Mouse (Mus musculus) gastrocnemius, adult 2 months (tissue): ENCODE measurements at regions not wholly inside any gene's neighbourhood (a gene's known extent, or its start where the extent isn't known, plus 50 kb on each side); places are given as distances from the start of the nearest gene placed in this dataset.
"Not testable (repeated sequence)": the region's sequence is repeated elsewhere in the genome, so short reads cannot be mapped to it uniquely, and the experiment has no call there.

Source experiments
- DNase-seq: peaks from one replicate; pipeline ENCODE4 v3.0.0; 2022
- H3K27ac ChIP-seq: fragments of 200-600 bp; 2 replicates; pipeline ENCODE4 v1.8.1; 2022; ENCODE audit warnings: mild to moderate bottlenecking
- H3K4me3 ChIP-seq: fragments of 200-600 bp; 2 replicates; pipeline ENCODE4 v1.8.1; 2022; ENCODE audit warnings: mild to moderate bottlenecking, moderate library complexity
- CTCF ChIP-seq: fragments of 200-600 bp; IDR thresholded peaks from 2 replicates; pipeline ENCODE4 v1.8.1; 2022; ENCODE audit warnings: antibody characterized with exemption, mild to moderate bottlenecking, moderate library complexity
- intact Hi-C: fragments of 180-260 bp; cut with DNase I; formaldehyde crosslinking; loops from one replicate; pipeline ENCODE4 v1.15.1; 2025

DNA sequence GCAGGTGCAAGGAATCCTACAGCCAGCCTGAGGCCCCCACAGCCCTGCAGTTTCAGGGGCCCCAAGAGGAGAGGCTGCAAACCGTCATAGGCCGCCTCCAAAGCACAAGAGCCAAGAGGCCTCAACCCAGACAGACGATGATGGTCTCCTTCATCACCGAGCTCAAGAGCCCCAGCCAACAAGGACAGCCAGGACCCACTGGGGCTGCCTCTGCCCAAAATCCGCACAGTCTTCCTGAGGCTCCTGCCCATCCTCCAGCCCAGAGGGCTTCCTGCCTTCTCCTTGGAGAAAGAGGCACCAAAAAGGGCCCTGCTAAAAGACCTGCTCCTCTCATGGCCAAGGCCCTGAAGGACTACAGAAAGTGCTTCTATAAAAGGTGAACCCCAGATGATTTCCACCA lies 112.3 kb downstream of the Nus1 start:
- intact Hi-C loops, H3K4me3 ChIP-seq, H3K27ac ChIP-seq, DNase-seq: not testable (repeated sequence)

DNA sequence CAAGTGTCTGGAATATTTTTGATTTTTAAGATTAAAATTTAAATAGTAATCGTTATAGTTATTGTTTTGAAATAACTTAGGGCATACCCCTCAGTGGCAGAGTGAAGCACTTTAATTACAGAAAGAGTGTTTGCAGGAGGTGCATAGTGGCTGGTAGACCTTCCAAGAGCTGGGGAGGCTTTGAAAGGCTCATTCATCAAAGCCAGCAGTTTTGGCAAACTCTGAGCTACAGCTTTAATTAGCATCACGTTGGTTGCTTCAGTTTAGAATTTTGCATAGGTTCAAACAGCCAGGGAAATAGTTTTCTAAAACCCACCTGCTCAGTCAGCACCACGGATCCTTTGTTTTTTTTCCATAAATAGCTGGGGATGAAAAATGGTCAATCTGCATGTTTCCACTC lies 113.5 kb downstream of the Nus1 start:
- Histone ChIP-seq H3K4me3 (no peak overlapping the region), H3K27ac (no peak overlapping the region)
- no peak for TF ChIP-seq CTCF
- DNase-seq: no peak
- intact Hi-C loops: no loop called here

DNA sequence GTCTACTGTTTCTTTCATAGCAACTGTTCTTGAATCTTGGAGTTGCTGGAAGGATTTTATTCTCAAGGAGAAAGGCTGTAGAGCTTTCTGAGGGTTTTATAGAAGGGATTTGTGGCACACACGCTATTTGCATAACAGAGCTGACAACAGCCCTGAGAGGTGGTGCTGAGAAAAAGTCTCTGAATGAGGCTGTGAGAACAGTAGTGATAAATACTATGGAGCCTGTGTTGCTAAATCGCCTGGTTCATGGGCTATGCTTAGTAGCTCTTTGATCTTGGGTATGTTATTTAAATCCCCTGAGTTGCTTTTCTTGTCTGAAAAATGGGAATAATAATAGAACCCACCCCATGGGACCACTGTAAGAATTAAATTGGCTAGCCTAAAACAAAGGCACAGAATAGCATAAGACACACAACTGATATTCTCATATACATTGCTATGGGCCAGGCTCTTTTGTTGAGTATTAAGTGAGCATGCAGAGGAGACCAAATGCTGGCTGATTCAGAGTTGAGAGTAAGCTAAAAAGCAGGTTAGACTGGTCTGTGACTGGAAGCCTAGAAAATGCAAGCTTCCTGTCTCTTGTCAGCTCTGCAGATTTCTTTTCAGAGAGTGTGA lies 116.0 kb downstream of the Nus1 start:
- intact Hi-C loops: no loop called here
- no peak for TF ChIP-seq CTCF

GRCm38 (mm10) chr10:52533893-52534287 lies 116.5 kb downstream of the Nus1 start:
- DNase-seq: no peak
- TF ChIP-seq CTCF: peak; percentile 67
- Histone ChIP-seq H3K27ac (no peak overlapping the region), H3K4me3 (no peak overlapping the region)
- intact Hi-C loops: no loop called here

More for the DNA sequence above, 116.0 kb downstream of the Nus1 start:
- H3K27ac ChIP-seq: no peak overlapping the region
- H3K4me3 ChIP-seq: no peak overlapping the region
- DNase-seq: no peak

- Histone ChIP-seq H3K27ac (no peak overlapping the region), H3K4me3 (no peak overlapping the region)
- no peak for DNase-seq
- intact Hi-C loops: no loop called here
- TF ChIP-seq CTCF: no peak
These were observed 128.2 kb downstream of the Nus1 start for GRCm38 (mm10) chr10:52545566-52545965.

DNA sequence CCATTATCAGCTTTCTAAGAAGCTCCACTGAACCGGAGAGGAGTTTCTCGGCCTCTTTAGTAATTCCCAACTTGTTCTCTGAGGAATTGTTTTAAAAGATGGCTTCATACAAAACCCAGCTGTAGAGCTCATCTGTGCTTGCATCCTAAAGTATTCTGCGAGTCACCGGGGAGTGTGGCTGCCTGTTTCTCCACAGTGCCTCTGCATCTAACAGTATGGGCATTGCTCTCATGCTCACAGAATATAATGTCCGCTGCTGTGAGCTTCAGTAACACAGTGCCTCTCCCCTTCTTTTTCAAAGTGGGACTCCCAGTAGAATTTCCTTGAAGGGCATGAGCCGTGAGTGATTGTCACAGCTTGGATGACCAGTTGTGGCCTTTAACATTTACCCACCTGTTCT lies 113.0 kb upstream of the Slc35f1 start:
- TF ChIP-seq CTCF: no peak
- Histone ChIP-seq H3K27ac (no peak overlapping the region), H3K4me3 (no peak overlapping the region)
- no peak for DNase-seq
- intact Hi-C loops: no loop called here

GRCm38 (mm10) chr10:52577795-52578194 lies 112.5 kb upstream of the Slc35f1 start:
- intact Hi-C loops: no loop called here
- TF ChIP-seq CTCF: no peak
- H3K4me3 ChIP-seq: no peak overlapping the region
- no peak for DNase-seq
- H3K27ac ChIP-seq: no peak overlapping the region

DNA sequence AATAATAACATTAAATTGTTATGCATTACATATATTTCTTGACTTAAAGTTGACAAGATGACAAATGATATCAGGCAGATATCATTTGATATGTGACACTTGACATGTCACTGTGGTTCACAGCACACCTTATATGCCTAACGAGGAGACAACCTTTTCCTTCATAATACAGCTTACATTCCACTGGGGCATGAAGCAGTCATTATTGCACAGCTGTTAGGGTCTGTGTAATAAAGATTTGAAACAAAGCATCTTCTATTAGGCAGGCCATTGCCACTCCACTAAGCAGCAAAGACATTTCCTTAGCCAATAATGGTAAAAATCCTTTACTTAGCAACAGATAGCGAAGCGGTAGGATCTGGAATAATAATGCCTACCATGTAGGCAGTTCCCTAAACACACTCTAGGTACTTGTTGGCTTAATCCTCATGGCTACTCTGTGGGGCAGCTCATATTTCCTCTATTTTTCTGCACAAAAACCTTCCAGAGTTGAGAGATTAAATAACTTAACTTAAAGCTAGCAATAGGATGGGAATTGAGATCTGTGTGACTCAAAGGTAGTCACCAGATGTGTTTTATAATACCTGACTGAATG lies 112.0 kb upstream of the Slc35f1 start:
- no peak for DNase-seq
- H3K4me3 ChIP-seq: no peak overlapping the region
- TF ChIP-seq CTCF: no peak
- intact Hi-C loops: no loop called here
- no peak overlapping the region for H3K27ac ChIP-seq

- intact Hi-C loops: no loop called here
These were observed 96.6 kb upstream of the Slc35f1 start for GRCm38 (mm10) chr10:52593780-52594179.

More at GRCm38 (mm10) chr10:52593780-52594179, 96.6 kb upstream of the Slc35f1 start:
- Histone ChIP-seq H3K27ac (no peak overlapping the region), H3K4me3 (no peak overlapping the region)
- no peak for TF ChIP-seq CTCF
- DNase-seq: peak; percentile 13
